Mouse (Mus musculus) mesoderm, embryonic 11.5 days (tissue): ENCODE data around the gene Ttc28.
"Not testable (repeated sequence)": the region's sequence is repeated elsewhere in the genome, so short reads cannot be mapped to it uniquely, and the experiment has no call there.

Experiments
- DNase-seq: peaks from one replicate; pipeline ENCODE4 v3.0.0-alpha.2; 2012; ENCODE audit warnings: low read depth, low spot score

Ttc28 gene

GRCm38 (mm10) chr5:110879584-110880374, at the start of gene Ttc28:
TSS of gene Ttc28 (plus strand) at chr5:110879803.
- DNase-seq = peak; percentile 88

GRCm38 (mm10) chr5:110831036-110831720, 48.4 kb upstream of the Ttc28 start:
- DNase-seq = no peak

- peak; percentile 30 for DNase-seq
Measured at GRCm38 (mm10) chr5:110835959-110836358, 43.6 kb upstream of the Ttc28 start.

GRCm38 (mm10) chr5:110838016-110838415, 41.6 kb upstream of the Ttc28 start:
- DNase-seq = not testable (repeated sequence)

- no peak for DNase-seq
Measured at GRCm38 (mm10) chr5:110839038-110839677, 40.4 kb upstream of the Ttc28 start.

- DNase-seq = peak; percentile 98
Measured at GRCm38 (mm10) chr5:110839678-110840365, 39.8 kb upstream of the Ttc28 start, which contains the start of the genes Hscb and Chek2. TSS of gene Hscb (minus strand) at chr5:110839777. TSS of gene Chek2 (plus strand) at chr5:110839979.

- DNase-seq = peak; percentile 45
Measured at GRCm38 (mm10) chr5:110840465-110840864, 39.1 kb upstream of the Ttc28 start.

- no peak for DNase-seq
Measured at GRCm38 (mm10) chr5:110841046-110841862, 38.3 kb upstream of the Ttc28 start.

GRCm38 (mm10) chr5:110852990-110853389, 26.6 kb upstream of the Ttc28 start:
- DNase-seq = no peak

GRCm38 (mm10) chr5:110857091-110857490, 22.5 kb upstream of the Ttc28 start:
- peak; percentile 33 for DNase-seq

- DNase-seq = no peak
Measured at GRCm38 (mm10) chr5:110859013-110859650, 20.5 kb upstream of the Ttc28 start.

GRCm38 (mm10) chr5:110860445-110860844, 19.2 kb upstream of the Ttc28 start:
- DNase-seq = no peak

GRCm38 (mm10) chr5:110868460-110868859, 11.1 kb upstream of the Ttc28 start:
- DNase-seq = no peak

- no peak for DNase-seq
Measured at GRCm38 (mm10) chr5:110869242-110869669, 10.3 kb upstream of the Ttc28 start.

- no peak for DNase-seq
Measured at GRCm38 (mm10) chr5:110873160-110873559, 6.4 kb upstream of the Ttc28 start.

- peak; percentile 30 for DNase-seq
Measured at GRCm38 (mm10) chr5:110874711-110875110, 4.9 kb upstream of the Ttc28 start.

- no peak for DNase-seq
Measured at GRCm38 (mm10) chr5:110875286-110875685, 4.3 kb upstream of the Ttc28 start.

GRCm38 (mm10) chr5:110877666-110878505, 1.7 kb upstream of the Ttc28 start:
- DNase-seq = no peak

- not testable (repeated sequence) for DNase-seq
Measured at GRCm38 (mm10) chr5:110878526-110878925, 1.1 kb upstream of the Ttc28 start.
